Mouse (Mus musculus) monocyte, adult 2 months (primary cell): ENCODE results near the gene Gja4.

ENCODE experiments used
- DNase-seq, 2 experiments: peaks; one replicate each; pipeline ENCODE4 v3.0.0; 2022; ENCODE audit warnings: low spot score in 2 of 2, low read depth in 1 of 2

The Gja4 gene

GRCm38 (mm10) chr4:127324759-127325158 is 10.9 kb upstream of the Gja4 start:
- peak in 1 of 2 experiments; percentile 24 for DNase-seq

- DNase-seq = no peak
Observed at GRCm38 (mm10) chr4:127324296-127324695, 10.5 kb upstream of the Gja4 start.

DNA sequence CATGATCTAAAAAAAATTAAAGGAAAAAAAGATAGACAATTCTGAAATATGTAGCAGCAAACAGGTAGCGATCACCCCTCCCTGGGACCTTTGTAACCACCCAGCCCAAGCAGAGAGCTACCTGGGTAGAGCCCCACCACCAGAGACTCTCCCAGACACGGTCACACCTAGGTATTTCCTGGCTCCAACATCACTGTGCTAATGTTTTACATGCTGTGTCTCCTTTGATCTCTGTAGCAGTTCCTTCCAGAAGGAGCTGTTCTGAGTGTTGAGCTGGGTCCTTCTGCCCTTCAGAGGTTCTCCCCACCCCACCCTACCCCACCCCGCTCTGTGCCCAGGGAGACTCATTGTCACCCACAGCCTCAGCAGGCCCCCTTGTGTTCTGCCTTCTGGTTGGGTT is 9.8 kb upstream of the Gja4 start:
- no peak for DNase-seq

GRCm38 (mm10) chr4:127319613-127320012 is 5.8 kb upstream of the Gja4 start:
- peak in 1 of 2 experiments; percentile 22 for DNase-seq

- DNase-seq = no peak
Observed at GRCm38 (mm10) chr4:127317143-127317542, 3.3 kb upstream of the Gja4 start.

- no peak for DNase-seq
Observed at GRCm38 (mm10) chr4:127315753-127316152, 1.9 kb upstream of the Gja4 start.

DNA sequence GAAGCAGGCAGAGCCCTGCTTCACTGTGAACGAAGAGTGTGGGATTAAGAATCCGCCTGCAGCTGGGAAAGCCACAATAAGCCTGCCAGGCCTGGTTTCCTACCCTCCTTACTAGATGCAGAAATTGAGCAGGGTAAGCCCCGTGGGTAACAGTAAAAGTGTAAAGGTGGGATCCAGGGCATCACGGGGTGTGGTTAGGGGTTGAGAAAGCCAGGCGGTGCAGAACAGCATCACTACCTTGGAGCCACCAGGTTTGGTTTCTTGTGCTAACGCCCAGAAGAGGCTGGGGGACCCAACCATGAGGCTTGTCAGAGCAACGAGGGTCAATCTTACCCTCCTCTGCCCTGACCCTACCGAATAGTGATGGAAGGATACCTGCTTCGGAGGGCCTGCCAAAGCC is 746 bp upstream of the Gja4 start:
- DNase-seq = no peak

GRCm38 (mm10) chr4:127312349-127312748 is 1.5 kb downstream of the Gja4 start:
- DNase-seq = no peak

GRCm38 (mm10) chr4:127311561-127311960 is 2.3 kb downstream of the Gja4 start:
- DNase-seq = no peak

DNA sequence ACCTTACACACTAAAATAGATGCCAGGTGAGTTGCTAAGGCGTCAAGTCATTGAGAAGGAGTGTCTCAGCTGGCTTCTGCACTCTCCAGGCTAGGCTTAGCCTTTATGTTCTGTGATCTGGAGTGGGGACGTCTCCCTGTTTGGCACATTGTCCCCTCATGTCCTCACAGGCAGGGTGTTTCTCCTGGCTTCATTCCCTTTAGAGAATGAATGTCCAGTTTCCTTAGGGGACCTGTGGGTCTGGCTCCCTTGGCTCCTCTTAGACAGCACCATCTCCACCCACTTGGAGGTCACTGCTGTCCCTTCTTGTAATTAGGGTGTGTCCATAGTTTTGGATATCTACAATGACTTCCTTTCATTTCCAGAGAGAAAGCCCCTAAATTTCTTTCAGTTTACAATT is 6.9 kb downstream of the Gja4 start:
- no peak for DNase-seq

DNA sequence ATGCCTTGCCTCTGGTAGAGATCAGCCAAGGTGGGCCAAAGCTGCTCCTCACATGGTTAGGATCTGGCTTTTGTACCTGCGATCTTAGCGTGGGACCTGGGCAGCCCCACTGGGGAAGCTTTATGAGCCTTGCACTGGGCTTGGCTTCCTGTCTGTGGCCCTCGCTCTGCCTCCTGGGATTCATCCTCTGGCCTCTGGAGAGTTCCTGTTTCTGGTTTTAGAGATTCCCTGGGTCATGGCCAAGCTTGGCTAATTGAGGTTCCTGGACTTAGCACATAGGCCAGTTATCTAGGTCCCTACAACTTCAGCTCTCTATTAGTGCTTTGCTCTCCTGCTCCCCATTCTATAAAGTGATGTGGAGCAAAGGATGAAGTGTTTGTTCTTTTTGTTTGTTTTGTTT is 10.0 kb downstream of the Gja4 start:
- DNase-seq = no peak

- no peak for DNase-seq
Observed at GRCm38 (mm10) chr4:127300503-127300902, 13.3 kb downstream of the Gja4 start.

GRCm38 (mm10) chr4:127292631-127293030 is 21.2 kb downstream of the Gja4 start:
- DNase-seq = no peak

GRCm38 (mm10) chr4:127289039-127289548 is 24.7 kb downstream of the Gja4 start:
- no peak for DNase-seq

GRCm38 (mm10) chr4:127286907-127287306 is 26.9 kb downstream of the Gja4 start:
- no peak for DNase-seq

GRCm38 (mm10) chr4:127279241-127279640 is 34.6 kb downstream of the Gja4 start:
- DNase-seq = no peak

DNA sequence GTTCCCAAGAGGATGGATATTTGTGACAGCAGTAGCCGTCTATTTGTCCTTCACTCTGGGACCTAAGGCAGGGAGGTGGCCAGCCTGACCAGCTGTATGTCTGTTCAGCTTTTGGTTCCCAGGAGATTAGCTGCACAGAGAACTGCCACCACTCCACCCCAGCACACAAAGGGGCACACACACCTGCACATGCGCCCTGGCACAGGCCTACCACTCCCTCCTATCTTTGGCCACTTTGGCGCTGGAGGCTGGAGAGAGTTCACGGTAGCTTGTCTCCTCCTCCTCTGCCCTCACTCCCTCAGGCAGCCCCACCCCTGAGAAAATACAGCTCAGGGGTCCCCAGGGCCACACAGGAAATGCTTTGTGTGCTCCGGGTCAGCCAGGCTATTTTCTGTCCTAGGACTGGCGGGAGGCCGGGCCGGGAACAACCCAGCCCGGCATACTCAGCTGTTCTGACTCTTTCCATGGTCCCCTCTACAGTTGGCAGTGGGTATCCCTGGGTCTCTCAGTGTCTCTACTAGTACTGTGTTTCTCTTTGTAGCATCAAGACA is 35.3 kb downstream of the Gja4 start:
- DNase-seq = no peak

- DNase-seq = no peak
Observed at GRCm38 (mm10) chr4:127264183-127264554, 49.7 kb downstream of the Gja4 start.

DNA sequence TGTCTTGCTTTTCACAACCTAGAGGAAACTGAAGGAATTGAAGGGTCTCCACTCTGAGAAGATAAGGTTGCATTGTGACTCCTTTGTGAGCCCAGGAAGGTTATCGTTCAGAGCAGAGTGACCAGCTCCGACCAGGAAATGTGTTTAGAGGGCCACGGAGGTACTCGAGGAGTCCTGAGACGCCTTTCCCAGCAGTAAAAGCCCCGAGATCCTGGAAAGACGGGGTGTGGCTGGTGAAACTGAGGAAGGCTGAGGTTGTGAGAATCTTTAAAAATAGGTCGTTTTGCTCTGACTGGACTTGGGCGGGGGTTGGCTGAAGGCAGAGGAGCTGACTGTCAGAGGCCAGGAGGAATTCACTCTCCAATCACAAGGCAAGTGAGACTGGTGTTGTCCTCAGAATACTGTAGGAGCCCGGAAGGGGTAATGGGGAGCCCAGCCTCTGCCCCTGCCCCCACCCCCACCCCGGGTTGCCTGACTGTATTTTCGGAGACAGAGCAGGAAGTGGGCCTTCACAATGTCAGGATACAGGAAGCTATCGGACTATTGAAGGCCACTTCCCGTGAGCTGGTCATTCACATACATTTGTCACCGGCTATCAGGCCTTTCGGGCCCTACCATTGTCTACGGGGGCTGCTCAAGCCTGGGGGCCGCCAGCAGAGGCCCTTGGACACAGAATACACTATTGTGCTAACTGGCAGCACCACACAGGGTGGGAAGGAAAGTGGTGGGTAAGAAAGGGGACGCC is 50.2 kb downstream of the Gja4 start:
- DNase-seq = no peak

- no peak for DNase-seq
Observed at GRCm38 (mm10) chr4:127261601-127262000, 52.2 kb downstream of the Gja4 start.
